In the genomic region with DNA sequence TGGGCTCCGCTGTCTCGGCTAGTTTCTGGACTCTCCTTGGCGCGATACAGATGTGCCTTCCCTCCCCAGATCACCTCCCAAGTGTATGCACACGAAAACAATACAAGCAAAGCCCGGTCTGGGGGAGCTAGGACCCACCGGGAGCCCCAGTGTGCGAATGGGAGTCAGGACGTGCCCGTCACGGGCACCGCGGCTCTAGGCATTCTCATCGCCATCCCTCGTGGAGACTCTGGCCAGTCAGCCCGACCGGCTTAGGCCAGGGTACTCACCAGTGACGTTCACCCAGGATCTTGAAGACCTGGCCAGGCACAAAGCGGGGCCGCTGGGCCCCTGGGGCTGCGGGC, we compare ENCODE assay signal across 7 mouse cellular contexts. TPM values are rescaled to one million over a fixed set of nuclear protein-coding genes. Genes with fewer than 3 reads are reported as not detected.
A peak's percentile ranks its signal among the peaks of the same experiment; 100 is the strongest.
DNase-seq lines count a peak whose midpoint lies in the region; ATAC-seq and TF ChIP-seq lines count a peak whose summit lies in the region.

No protein-coding gene starts in this region.

- no peaks in the 10 kb centered on the region for H3K27me3 ChIP-seq in testis, adult 2 months (ENCODE audit: control insufficient read depth, insufficient read depth, low read length)
- H3K27me3 ChIP-seq in forebrain, embryonic 11.5 days (ENCODE audit: control insufficient read depth, insufficient read depth, low read length): no peaks in the 10 kb centered on the region
- no peaks in the 10 kb centered on the region for H3K27me3 ChIP-seq in liver, embryonic 11.5 days (replicated peaks; ENCODE audit: control insufficient read depth, insufficient read depth, low read length)
- H3K27me3 ChIP-seq in stomach, postnatal 0 days (ENCODE audit: control insufficient read depth, insufficient read depth, low read length): no peaks in the 10 kb centered on the region

- peak overlapping the region; percentile 78 for H3K4me3 ChIP-seq in testis, adult 2 months (ENCODE audit: control insufficient read depth, low read depth, low read length)
- peak overlapping the region; percentile 55 for H3K4me3 ChIP-seq in forebrain, embryonic 11.5 days (ENCODE audit: low read depth, low read length)
- H3K4me3 ChIP-seq in liver, embryonic 11.5 days (ENCODE audit: low read depth, low read length): peak overlapping the region; percentile 76
- peak overlapping the region; percentile 59 for H3K4me3 ChIP-seq in stomach, postnatal 0 days (ENCODE audit: low read depth, low read length)

- no peak for DNase-seq in testis, postnatal 10 days (ENCODE audit: low spot score)
- DNase-seq in forebrain, embryonic 11.5 days (ENCODE audit: low spot score): no peak
- DNase-seq in liver, embryonic 11.5 days (ENCODE audit: low spot score): no peak
- DNase-seq in stomach, postnatal 0 days (ENCODE audit: low spot score): no peak
- DNase-seq in adrenal gland, adult (ENCODE audit: inconsistent age in 2 of 2, low spot score in 1 of 2): no peak
- DNase-seq in layer of hippocampus, postnatal 25 days (ENCODE audit: extremely low spot score in 1 of 2, low spot score in 1 of 2): no peak

- no peak for TF ChIP-seq CTCF in testis, adult 2 months (IDR thresholded peaks at IDR 0.05; ENCODE audit: control insufficient read depth, insufficient read depth, insufficient replicate concordance, low read depth, low read length)
- TF ChIP-seq CTCF in stomach, postnatal 0 days (IDR thresholded peaks at IDR 0.05; ENCODE audit: low read depth): no peak

- ATAC-seq in forebrain, embryonic 11.5 days (replicated peaks; ENCODE audit: low FRiP score): no peak
- no peak; the same call in 1 of the 2 replicates for ATAC-seq in liver, embryonic 11.5 days (replicated peaks; ENCODE audit: low FRiP score)
- no peak for ATAC-seq in stomach, postnatal 0 days (ENCODE audit: low FRiP score, low TSS enrichment)

- 0% methylated on average over 20 of the region's 21 CpGs for WGBS in forebrain, embryonic 11.5 days
- 0% methylated on average over 21 of the region's 21 CpGs for WGBS in liver, embryonic 11.5 days
- under 1% methylated on average over 21 of the region's 21 CpGs for WGBS in stomach, postnatal 0 days

- H3K9ac ChIP-seq in forebrain, embryonic 11.5 days (ENCODE audit: low read length): peak overlapping the region; percentile 70
- peak overlapping the region; percentile 79 for H3K9ac ChIP-seq in liver, embryonic 11.5 days (ENCODE audit: low read depth, low read length)
- peak overlapping the region; percentile 61 for H3K9ac ChIP-seq in stomach, postnatal 0 days (ENCODE audit: low read length)

- no peak for TF ChIP-seq EP300 in stomach, postnatal 0 days (optimal IDR thresholded peaks at IDR 0.05)

- H3K9me3 ChIP-seq in forebrain, embryonic 11.5 days (ENCODE audit: control insufficient read depth, low read length): no peaks in the 10 kb centered on the region
- H3K9me3 ChIP-seq in liver, embryonic 11.5 days (ENCODE audit: control insufficient read depth, low read length): no peaks in the 10 kb centered on the region
- no peaks in the 10 kb centered on the region for H3K9me3 ChIP-seq in stomach, postnatal 0 days (ENCODE audit: control insufficient read depth, low read length)

- peaks cover 10% of the 10 kb centered on the region for H3K4me1 ChIP-seq in testis, adult 2 months (ENCODE audit: control insufficient read depth, insufficient read depth, low read length)
- H3K4me1 ChIP-seq in forebrain, embryonic 11.5 days (replicated peaks; ENCODE audit: control insufficient read depth, insufficient read depth, low read length): peaks cover 7% of the 10 kb centered on the region
- peaks cover 13% of the 10 kb centered on the region for H3K4me1 ChIP-seq in liver, embryonic 11.5 days (replicated peaks; ENCODE audit: control insufficient read depth, insufficient read depth, low read length)
- H3K4me1 ChIP-seq in stomach, postnatal 0 days (replicated peaks; ENCODE audit: control insufficient read depth, insufficient read depth): no peaks in the 10 kb centered on the region

- H3K27ac ChIP-seq in testis, adult 2 months (ENCODE audit: control insufficient read depth, insufficient read depth, low read depth, low read length): peak overlapping the region; percentile 64
- H3K27ac ChIP-seq in forebrain, embryonic 11.5 days (ENCODE audit: low read depth, low read length): peak overlapping the region; percentile 54
- H3K27ac ChIP-seq in liver, embryonic 11.5 days (ENCODE audit: low read depth, low read length): peak overlapping the region; percentile 72
- H3K27ac ChIP-seq in stomach, postnatal 0 days (replicated peaks): peak overlapping the region; percentile 67; the same call in 1 of the 2 replicates

- H3K4me2 ChIP-seq in forebrain, embryonic 11.5 days (ENCODE audit: low read depth, low read length, severe bottlenecking): peak overlapping the region; percentile 59
- H3K4me2 ChIP-seq in liver, embryonic 11.5 days: peak overlapping the region; percentile 100
- H3K4me2 ChIP-seq in stomach, postnatal 0 days (replicated peaks; ENCODE audit: low read depth): peak overlapping the region; percentile 97

- TF ChIP-seq POLR2A in testis, adult 2 months (IDR thresholded peaks at IDR 0.05; ENCODE audit: control insufficient read depth, low read depth, low read length): no peak

- H3K36me3 ChIP-seq in testis, adult 2 months (ENCODE audit: control insufficient read depth, insufficient read depth, low read length): no peaks in the 10 kb centered on the region
- no peaks in the 10 kb centered on the region for H3K36me3 ChIP-seq in forebrain, embryonic 11.5 days (ENCODE audit: control insufficient read depth, insufficient read depth, low read length)
- H3K36me3 ChIP-seq in liver, embryonic 11.5 days (ENCODE audit: control insufficient read depth, insufficient read depth, low read length): no peaks in the 10 kb centered on the region
- H3K36me3 ChIP-seq in stomach, postnatal 0 days (ENCODE audit: control insufficient read depth, insufficient read depth, low read length): no peaks in the 10 kb centered on the region

RNA-seq across cellular contexts. Expression of a gene that starts 0.2 kb away (rescaled TPM):
- 6.6 and 9.6 TPM in 2 replicates for polyA plus RNA-seq in testis, adult 2 months (2012; rRNA removed)
- polyA plus RNA-seq in forebrain, embryonic 11.5 days (2014; fragmentation: Nextera tagmentation; extraction: Ambion mirVana): 22.7 and 30.4 TPM in 2 replicates
- 10.7 and 17.2 TPM in 2 replicates for polyA plus RNA-seq in liver, embryonic 11.5 days (2014; fragmentation: Nextera tagmentation; extraction: Ambion mirVana)
- 18.4 and 18.8 TPM in 2 replicates for polyA plus RNA-seq in stomach, postnatal 0 days (2015; fragmentation: Nextera tagmentation; extraction: Ambion mirVana)
- 100 to 1,000 TPM in 1 of 2 experiments, 10 to 100 TPM in 1; 93.4 to 114 TPM for total RNA-seq in layer of hippocampus, postnatal 25 days (2021)
